Mouse (Mus musculus): ENCODE results near the gene Ccdc171. TPM values are rescaled to one million over a fixed set of nuclear protein-coding genes. Genes with fewer than 3 reads are reported as not detected.
A peak's percentile ranks its signal among the peaks of the same experiment; 100 is the strongest.

Gene Ccdc171
- total RNA-seq, 2 experiments from 2014 or later, result 0.59 to 0.70 TPM

GRCm38 (mm10) chr4:83681081-83681480 lies 155.7 kb downstream of the Ccdc171 start:
- H3K27ac ChIP-seq, result no peak overlapping the region
- no peak for TF ChIP-seq CTCF (IDR thresholded peaks at IDR 0.05)
- DNase-seq, result no peak
- H3K4me3 ChIP-seq, result no peak overlapping the region
- intact Hi-C loops (cut with DNase I), result no loop called here

DNA sequence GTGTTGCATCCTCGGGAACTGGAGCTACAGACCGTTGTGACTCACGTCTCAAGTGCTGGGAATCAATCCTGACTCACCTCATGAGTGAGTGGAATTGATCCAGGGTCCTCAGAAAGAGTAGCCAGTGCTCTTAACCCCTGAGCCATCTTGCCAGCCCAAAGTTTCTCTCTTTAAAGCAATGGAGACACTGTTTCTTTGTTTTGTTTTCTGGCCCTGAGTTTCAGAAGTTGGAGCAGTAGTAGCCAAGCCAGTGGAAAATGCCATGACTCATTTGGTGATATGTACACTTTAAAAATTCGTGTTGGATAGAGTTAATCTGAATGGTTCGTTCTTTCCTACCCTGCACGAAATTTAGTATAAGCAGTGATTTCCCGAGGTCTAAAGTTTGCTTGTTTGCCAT lies 157.5 kb downstream of the Ccdc171 start:
- DNase-seq, result no peak
- Histone ChIP-seq H3K27ac (no peak overlapping the region), H3K4me3 (no peak overlapping the region)
- intact Hi-C loops (cut with DNase I), result no loop called here
- no peak for TF ChIP-seq CTCF (IDR thresholded peaks at IDR 0.05)

DNA sequence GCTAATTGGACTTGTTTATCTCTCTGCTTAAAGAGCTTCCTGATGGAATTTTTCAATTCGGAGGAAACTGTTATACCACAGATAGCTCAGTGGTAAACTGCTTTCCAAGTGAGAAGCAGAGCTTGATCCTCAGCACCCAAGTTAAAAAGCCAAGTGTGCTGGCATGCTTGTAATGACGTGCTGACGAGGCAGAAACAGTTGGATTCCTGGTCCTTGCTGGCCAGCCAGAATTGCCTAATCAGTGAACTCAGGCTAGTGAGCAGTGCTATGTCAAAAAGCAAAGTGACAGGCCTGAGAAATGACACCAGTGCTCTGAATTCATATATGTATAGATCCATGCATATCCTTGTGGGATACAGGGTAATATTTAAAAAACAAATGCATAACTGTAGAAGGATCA lies 174.8 kb downstream of the Ccdc171 start:
- H3K4me3 ChIP-seq, result no peak overlapping the region
- DNase-seq, result no peak
- H3K27ac ChIP-seq, result no peak overlapping the region
- intact Hi-C loops (cut with DNase I), result no loop called here
- TF ChIP-seq CTCF (IDR thresholded peaks at IDR 0.05), result no peak

GRCm38 (mm10) chr4:83716996-83717395 lies 191.7 kb downstream of the Ccdc171 start:
- H3K27ac ChIP-seq, result no peak overlapping the region
- no peak overlapping the region for H3K4me3 ChIP-seq
- no peak for TF ChIP-seq CTCF (IDR thresholded peaks at IDR 0.05)
- intact Hi-C loops (cut with DNase I), result no loop called here
- no peak for DNase-seq

GRCm38 (mm10) chr4:83719816-83720215 lies 194.5 kb downstream of the Ccdc171 start:
- Histone ChIP-seq H3K4me3 (no peak overlapping the region), H3K27ac (no peak overlapping the region)
- TF ChIP-seq CTCF (IDR thresholded peaks at IDR 0.05), result no peak
- no peak for DNase-seq
- intact Hi-C loops (cut with DNase I), result no loop called here

GRCm38 (mm10) chr4:83725136-83725535 lies 199.8 kb downstream of the Ccdc171 start:
- intact Hi-C loops (cut with DNase I), result no loop called here
- DNase-seq, result no peak
- Histone ChIP-seq H3K4me3 (no peak overlapping the region), H3K27ac (no peak overlapping the region)
- peak; percentile 57 for TF ChIP-seq CTCF (IDR thresholded peaks at IDR 0.05)

DNA sequence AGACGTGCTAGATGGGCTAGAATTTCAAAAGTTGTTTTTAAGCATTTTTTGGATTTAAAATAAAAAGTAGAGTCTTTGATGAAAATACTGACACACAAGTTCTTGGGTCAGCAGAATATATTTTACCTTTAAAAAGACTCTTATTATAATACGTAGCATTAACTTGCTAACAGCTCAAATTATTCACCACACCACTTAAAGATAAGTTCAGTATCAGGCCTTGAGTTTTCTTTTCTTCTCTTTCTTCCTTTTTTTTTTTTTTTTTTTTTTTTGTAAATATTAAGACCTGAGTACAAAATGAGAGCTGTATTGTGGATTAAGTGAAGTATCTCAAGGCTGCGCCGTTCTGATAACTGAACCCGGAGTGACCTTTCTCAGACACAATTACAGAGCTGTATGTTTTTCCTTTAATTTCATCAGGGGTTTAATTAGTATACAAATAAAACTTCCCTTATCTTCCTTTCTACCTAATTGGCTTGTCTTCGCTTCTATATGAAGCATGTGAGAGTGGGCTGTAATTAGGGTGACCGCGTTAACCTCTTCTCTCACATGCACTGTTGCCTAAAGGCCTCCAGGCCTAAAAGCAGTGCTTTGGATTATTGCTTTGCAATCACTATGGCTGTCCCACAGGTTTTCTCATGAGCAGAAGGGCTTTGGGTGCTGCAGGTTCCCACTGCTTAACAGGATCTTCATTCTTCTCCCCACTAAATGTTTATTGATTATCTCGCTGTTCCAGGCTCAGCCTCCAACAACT lies 214.0 kb downstream of the Ccdc171 start:
- no peak for TF ChIP-seq CTCF (IDR thresholded peaks at IDR 0.05)
- intact Hi-C loops (cut with DNase I), result no loop called here
- no peak overlapping the region for H3K4me3 ChIP-seq
- DNase-seq, result no peak
- no peak overlapping the region for H3K27ac ChIP-seq

DNA sequence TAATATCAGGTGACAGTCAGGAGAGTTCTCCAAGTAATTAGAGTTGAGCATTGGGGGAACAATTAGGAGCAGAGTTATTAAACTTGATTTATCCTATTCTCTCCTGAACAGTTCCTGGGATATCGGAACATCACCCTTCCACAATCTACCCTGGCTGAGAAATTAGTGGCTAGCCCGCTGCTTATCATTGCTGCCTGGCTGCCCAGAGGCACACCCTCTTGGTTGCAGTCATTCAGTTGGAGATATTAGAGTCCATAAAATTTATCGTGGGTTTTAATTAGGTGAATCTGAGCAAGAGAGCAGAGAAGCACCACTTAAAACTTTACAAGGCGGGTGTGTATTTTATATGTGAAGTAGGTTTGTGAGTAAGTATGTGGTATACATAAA lies 214.5 kb downstream of the Ccdc171 start:
- H3K4me3 ChIP-seq, result no peak overlapping the region
- intact Hi-C loops (cut with DNase I), result no loop called here

DNA sequence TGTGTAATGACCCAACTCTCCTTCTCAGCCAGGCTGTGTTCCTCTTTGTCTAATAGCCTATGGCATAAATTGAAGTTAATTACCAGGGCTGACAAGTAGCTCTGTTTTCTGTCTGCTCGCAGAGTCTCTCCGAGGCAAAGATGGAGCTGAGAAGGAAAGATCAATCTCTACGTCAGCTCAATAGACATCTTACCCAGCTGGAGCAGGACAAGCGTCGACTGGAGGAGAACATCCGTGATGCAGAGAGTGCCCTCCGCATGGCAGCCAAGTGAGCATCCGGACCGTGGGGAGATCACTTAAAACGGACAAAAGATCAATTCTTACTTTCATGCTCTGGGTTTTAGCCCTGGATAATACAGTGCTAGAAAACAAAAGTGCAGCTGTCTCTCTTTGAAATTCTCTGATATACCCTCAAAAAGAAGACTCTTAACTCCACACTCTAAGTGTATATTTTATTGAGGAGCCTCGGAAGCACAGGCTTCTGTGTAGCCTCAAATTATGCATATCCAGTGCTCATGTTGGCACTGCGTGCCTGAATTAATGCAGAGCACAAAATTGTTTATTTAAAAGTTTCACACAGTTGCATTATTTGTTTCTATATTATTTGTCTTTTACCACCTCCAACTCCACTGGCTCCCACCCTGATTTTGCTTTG lies 217.6 kb downstream of the Ccdc171 start:
- Histone ChIP-seq H3K27ac (no peak overlapping the region), H3K4me3 (no peak overlapping the region)
- no peak for TF ChIP-seq CTCF (IDR thresholded peaks at IDR 0.05)
- intact Hi-C loops (cut with DNase I), result no loop called here
- no peak for DNase-seq

More for the DNA sequence above, 214.5 kb downstream of the Ccdc171 start:
- TF ChIP-seq CTCF (IDR thresholded peaks at IDR 0.05), result no peak
- H3K27ac ChIP-seq, result no peak overlapping the region
- DNase-seq, result no peak

DNA sequence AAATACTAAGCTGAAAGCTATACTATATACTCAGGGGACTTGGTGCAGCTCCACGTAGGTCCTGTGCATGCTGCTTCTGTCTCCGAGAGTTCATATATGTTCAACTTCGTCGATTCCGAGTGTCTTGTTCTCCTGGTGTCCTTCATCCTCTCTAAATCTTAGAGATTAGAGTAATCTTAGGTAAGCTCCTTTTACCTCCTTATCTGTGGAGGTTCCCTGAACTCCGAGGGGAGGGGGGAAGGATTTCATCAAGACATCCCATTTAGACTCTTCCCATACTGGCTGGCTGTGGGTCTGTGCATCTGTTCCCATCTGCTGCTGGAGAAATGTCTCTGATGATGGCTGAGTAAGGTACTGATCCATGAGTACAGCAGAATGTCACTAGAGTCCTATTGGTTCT lies 249.8 kb downstream of the Ccdc171 start:
- DNase-seq, result no peak
- H3K27ac ChIP-seq, result no peak overlapping the region
- intact Hi-C loops (cut with DNase I), result no loop called here
- H3K4me3 ChIP-seq, result no peak overlapping the region
- TF ChIP-seq CTCF (IDR thresholded peaks at IDR 0.05), result no peak

DNA sequence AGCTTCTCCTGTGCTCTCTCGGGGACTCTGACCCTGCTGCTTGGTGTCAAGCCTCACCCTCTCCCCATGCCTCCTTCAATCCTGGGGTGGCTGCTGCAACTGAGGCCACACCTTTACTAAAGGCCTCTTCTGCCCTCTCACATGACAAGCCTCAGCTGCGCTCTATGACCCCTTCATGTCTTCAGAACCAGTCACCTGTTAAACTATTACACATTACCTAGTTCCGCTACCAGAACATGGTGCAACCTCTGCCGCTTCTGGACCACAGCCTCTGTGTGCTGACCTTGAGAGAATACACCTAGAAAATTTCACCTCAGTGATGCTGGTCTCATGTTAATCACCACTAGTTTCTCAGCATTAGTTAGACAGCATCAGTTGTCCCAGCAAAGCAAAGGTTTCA lies 254.7 kb downstream of the Ccdc171 start:
- no peak for TF ChIP-seq CTCF (IDR thresholded peaks at IDR 0.05)
- intact Hi-C loops (cut with DNase I), result no loop called here
- no peak for DNase-seq
- Histone ChIP-seq H3K4me3 (no peak overlapping the region), H3K27ac (no peak overlapping the region)

DNA sequence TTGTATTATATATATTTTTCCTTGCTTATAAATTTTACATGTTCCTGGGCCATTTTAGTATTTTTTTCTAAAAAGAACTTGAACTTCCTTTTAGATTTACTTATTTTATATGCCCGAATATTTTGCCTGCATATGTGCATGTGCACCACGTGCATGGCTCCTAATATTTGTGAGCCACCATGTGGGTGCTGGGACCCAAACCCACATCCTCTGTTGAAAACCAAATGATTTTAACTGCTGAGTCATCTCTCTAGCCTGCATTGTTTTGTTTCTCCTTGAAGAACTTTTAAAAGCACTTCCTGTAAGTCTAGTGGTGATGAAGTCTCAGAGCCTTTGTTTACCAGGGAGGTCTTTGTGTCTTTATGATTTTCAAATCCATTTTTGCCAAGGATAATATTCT lies 259.8 kb downstream of the Ccdc171 start:
- Histone ChIP-seq H3K27ac (no peak overlapping the region), H3K4me3 (no peak overlapping the region)
- no peak for DNase-seq
- intact Hi-C loops (cut with DNase I), result no loop called here
- no peak for TF ChIP-seq CTCF (IDR thresholded peaks at IDR 0.05)

GRCm38 (mm10) chr4:83791811-83792210 lies 266.5 kb downstream of the Ccdc171 start:
- Histone ChIP-seq H3K27ac (no peak overlapping the region), H3K4me3 (no peak overlapping the region)
- no peak for TF ChIP-seq CTCF (IDR thresholded peaks at IDR 0.05)
- intact Hi-C loops (cut with DNase I), result loop anchor here (5.0 to 10.0 kb wide), 2 partner anchors 273 to 1305 kb away; no protein-coding TSS in a partner anchor
- no peak for DNase-seq

All from gastrocnemius, adult 2 months (tissue).